ENCODE assay signal across 20 mouse cellular contexts in the genomic region with DNA sequence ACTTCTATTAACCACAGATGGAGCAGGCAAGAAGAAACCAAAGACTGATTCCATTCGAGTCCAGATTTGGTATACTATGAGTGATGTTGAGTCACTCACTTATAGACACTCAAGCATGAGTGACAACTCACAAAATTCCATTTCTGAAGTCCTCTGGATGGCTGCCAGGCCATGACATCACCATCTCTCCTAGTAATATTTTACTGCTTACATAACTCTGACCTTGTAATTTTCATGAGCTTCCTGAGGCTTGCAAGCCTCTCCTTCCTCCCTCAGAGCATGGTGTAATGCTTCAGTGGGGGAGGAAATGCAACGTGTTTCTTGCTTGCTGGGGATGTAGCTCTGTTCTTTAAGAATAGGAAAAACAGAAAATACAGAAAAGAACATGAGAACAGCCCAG.
DNase-seq lines count a peak whose midpoint lies in the region; ATAC-seq and TF ChIP-seq lines count a peak whose summit lies in the region.
"Had no signal": no experiment of that assay in that cellular context is flagged by ENCODE, and none has a peak within 500 bp of the region (broad histone marks: within the 10 kb centered on the region; RNA-seq: fewer than 3 reads in every experiment).

No protein-coding gene starts in this region.

- no peaks in the 10 kb centered on the region for H3K36me3 ChIP-seq in lung, postnatal 0 days (ENCODE audit: insufficient read depth, low read length)
- H3K36me3 ChIP-seq: embryonic facial prominence, embryonic 12.5 days; heart, embryonic 15.5 days; limb, embryonic 12.5 days; neural tube, embryonic 15.5 days had no signal

- TF ChIP-seq EP300 in lung, postnatal 0 days (IDR thresholded peaks at IDR 0.05) = no peak

- H3K9ac ChIP-seq in lung, postnatal 0 days (replicated peaks; ENCODE audit: low read depth) = no peak overlapping the region
- H3K9ac ChIP-seq: embryonic facial prominence, embryonic 12.5 days; heart, embryonic 15.5 days; limb, embryonic 12.5 days; neural tube, embryonic 15.5 days had no signal

- WGBS in lung, postnatal 0 days = 29% methylated on average over 2 of the region's 2 CpGs
- 35% methylated on average over 2 of the region's 2 CpGs for WGBS in lung, adult 2 months

- no peak for TF ChIP-seq POLR2A in lung, adult 2 months (IDR thresholded peaks at IDR 0.05; ENCODE audit: borderline replicate concordance, extremely low read depth, low read depth, low read length)

- DNase-seq in cerebellum, postnatal 10 days = peak; percentile 7 to 9
- no peak for DNase-seq in cerebellum, postnatal 4 days (ENCODE audit: low spot score in 2 of 2)
- DNase-seq in lung, postnatal 0 days (ENCODE audit: low spot score) = peak; percentile 55
- no peak for DNase-seq in lung, adult 2 months
- peak; percentile 23 to 62 for DNase-seq in kidney, postnatal 36 days
- DNase-seq in urinary bladder, adult 2 months (ENCODE audit: low spot score) = no peak
- DNase-seq in frontal cortex, postnatal 14 days (ENCODE audit: low spot score in 2 of 2) = no peak
- no peak for DNase-seq in gastrocnemius, postnatal 10 days
- DNase-seq: cerebellum, adult 18-20 months; gastrocnemius, postnatal 14 days; heart, adult 2 months; midbrain, embryonic 14.5 days; right cerebral cortex, postnatal 4 days; thymus, postnatal 36 days had no signal

- H3K4me1 ChIP-seq in lung, postnatal 0 days (ENCODE audit: insufficient read depth, low read depth, low read length) = no peaks in the 10 kb centered on the region
- no peaks in the 10 kb centered on the region for H3K4me1 ChIP-seq in lung, adult 2 months (ENCODE audit: control insufficient read depth, insufficient read depth, low read length)
- H3K4me1 ChIP-seq: heart, embryonic 15.5 days; neural tube, embryonic 15.5 days had no signal

- H3K27ac ChIP-seq in lung, postnatal 0 days (ENCODE audit: low read length) = no peak overlapping the region
- H3K27ac ChIP-seq: embryonic facial prominence, embryonic 12.5 days; heart, adult 2 months; heart, embryonic 15.5 days; layer of hippocampus, adult 2 months; limb, embryonic 12.5 days; neural tube, embryonic 15.5 days had no signal

- H3K4me3 ChIP-seq in lung, postnatal 0 days (ENCODE audit: low read depth, low read length) = no peak overlapping the region
- H3K4me3 ChIP-seq in lung, adult 2 months (replicated peaks; ENCODE audit: extremely low read depth, low read depth, low read length) = no peak overlapping the region
- H3K4me3 ChIP-seq: embryonic facial prominence, embryonic 12.5 days; heart, adult 2 months; heart, embryonic 15.5 days; layer of hippocampus, adult 2 months; limb, embryonic 12.5 days; myocyte; neural tube, embryonic 15.5 days had no signal

- H3K27me3 ChIP-seq in lung, postnatal 0 days (replicated peaks; ENCODE audit: insufficient read depth, low read length) = no peaks in the 10 kb centered on the region
- H3K27me3 ChIP-seq: embryonic facial prominence, embryonic 12.5 days; heart, embryonic 15.5 days; limb, embryonic 12.5 days; neural tube, embryonic 15.5 days had no signal

- no peak for TF ChIP-seq CTCF in lung, postnatal 0 days (IDR thresholded peaks at IDR 0.05)
- no peak for TF ChIP-seq CTCF in lung, adult 2 months (IDR thresholded peaks at IDR 0.05; ENCODE audit: insufficient read depth, low read length)

- H3K4me2 ChIP-seq in lung, postnatal 0 days (replicated peaks; ENCODE audit: low read depth, low read length) = no peak overlapping the region
- H3K4me2 ChIP-seq: embryonic facial prominence, embryonic 12.5 days; heart, embryonic 15.5 days; limb, embryonic 12.5 days; neural tube, embryonic 15.5 days had no signal

- H3K9me3 ChIP-seq in lung, postnatal 0 days (ENCODE audit: low read length) = no peaks in the 10 kb centered on the region
- H3K9me3 ChIP-seq: embryonic facial prominence, embryonic 12.5 days; heart, embryonic 15.5 days; limb, embryonic 12.5 days; neural tube, embryonic 15.5 days had no signal

- peak; percentile 30; the same call in 1 of the 2 replicates for ATAC-seq in lung, postnatal 0 days

Comparison
In these comparisons a context has a peak if more than half of its experiments do, and no peak if none do; other contexts are left out.
1. DNase-seq: peak in cerebellum, postnatal 10 days (2 of 2), lung, postnatal 0 days (single experiment) and kidney, postnatal 36 days (2 of 2); none in cerebellum, postnatal 4 days (0 of 2), lung, adult 2 months (single experiment), urinary bladder, adult 2 months (single experiment), frontal cortex, postnatal 14 days (0 of 2) and gastrocnemius, postnatal 10 days (single experiment).